Mouse (Mus musculus): ENCODE results near the gene Mrpl54.
A peak's percentile ranks its signal among the peaks of the same experiment; 100 is the strongest.
"Not testable (repeated sequence)": the region's sequence is repeated elsewhere in the genome, so short reads cannot be mapped to it uniquely, and the experiment has no call there.

Gene Mrpl54

GRCm38 (mm10) chr10:81229735-81230437, 36.8 kb downstream of the Mrpl54 start:
- DNase-seq (ENCODE audit: low spot score in 2 of 2): no peak

GRCm38 (mm10) chr10:81223731-81224130, 43.0 kb downstream of the Mrpl54 start:
- DNase-seq (ENCODE audit: low spot score in 2 of 2): not testable (repeated sequence)

- DNase-seq (ENCODE audit: low spot score in 2 of 2): no peak
Measured at GRCm38 (mm10) chr10:81221402-81222015, 45.2 kb downstream of the Mrpl54 start.

GRCm38 (mm10) chr10:81217964-81218363, 48.8 kb downstream of the Mrpl54 start:
- DNase-seq (ENCODE audit: low spot score in 2 of 2): peak; percentile 49 to 68

GRCm38 (mm10) chr10:81217267-81217666, 49.5 kb downstream of the Mrpl54 start:
- DNase-seq (ENCODE audit: low spot score in 2 of 2): not testable (repeated sequence)

GRCm38 (mm10) chr10:81216810-81217209, 49.9 kb downstream of the Mrpl54 start:
- DNase-seq (ENCODE audit: low spot score in 2 of 2): no peak

- DNase-seq (ENCODE audit: low spot score in 2 of 2): no peak
Measured at GRCm38 (mm10) chr10:81216260-81216659, 50.5 kb downstream of the Mrpl54 start.
